Mouse (Mus musculus) right cerebral cortex, postnatal 25 days (tissue): ENCODE data around the gene Gm11034.

Experiments
- DNase-seq: peaks from one replicate; pipeline ENCODE4 v3.0.0; 2022

Gm11034 gene

GRCm38 (mm10) chr8:72210222-72210621 is 3.2 kb downstream of the Gm11034 start:
- DNase-seq: no peak

GRCm38 (mm10) chr8:72208582-72208981 is 4.9 kb downstream of the Gm11034 start:
- no peak for DNase-seq

- DNase-seq: no peak
Measured at GRCm38 (mm10) chr8:72197997-72198396, 15.4 kb downstream of the Gm11034 start.

GRCm38 (mm10) chr8:72192065-72192464 is 21.4 kb downstream of the Gm11034 start:
- DNase-seq: no peak

GRCm38 (mm10) chr8:72190215-72190539 is 23.3 kb downstream of the Gm11034 start:
- DNase-seq: no peak

- DNase-seq: no peak
Measured at GRCm38 (mm10) chr8:72189417-72190214, 23.8 kb downstream of the Gm11034 start, which contains the start of gene Hsh2d. TSS of gene Hsh2d (plus strand) at chr8:72189638.

- DNase-seq: no peak
Measured at GRCm38 (mm10) chr8:72187793-72188331, 25.6 kb downstream of the Gm11034 start.

- DNase-seq: no peak
Measured at GRCm38 (mm10) chr8:72183554-72184202, 29.8 kb downstream of the Gm11034 start.

GRCm38 (mm10) chr8:72177346-72177925 is 36.0 kb downstream of the Gm11034 start:
- DNase-seq: peak; percentile 70

- no peak for DNase-seq
Measured at GRCm38 (mm10) chr8:72169681-72170249, 43.7 kb downstream of the Gm11034 start.

- no peak for DNase-seq
Measured at GRCm38 (mm10) chr8:72169098-72169668, 44.3 kb downstream of the Gm11034 start.
